Mouse (Mus musculus): Measurements from ENCODE around the gene Usp53. TPM values are rescaled to one million over a fixed set of nuclear protein-coding genes. Genes with fewer than 3 reads are reported as not detected.

The Usp53 gene
- total RNA-seq (2017) = 34.1 and 47.1 TPM in 2 replicates

GRCm38 (mm10) chr3:122984249-122985182 is at the start of gene Usp53:
Gene Usp53, minus strand, starts transcription at chr3:122984510.
- peak; percentile 85 for ATAC-seq (ENCODE audit: extremely low read depth, insufficient number of reproducible peaks, low FRiP score, poor library complexity, severe bottlenecking)

DNA sequence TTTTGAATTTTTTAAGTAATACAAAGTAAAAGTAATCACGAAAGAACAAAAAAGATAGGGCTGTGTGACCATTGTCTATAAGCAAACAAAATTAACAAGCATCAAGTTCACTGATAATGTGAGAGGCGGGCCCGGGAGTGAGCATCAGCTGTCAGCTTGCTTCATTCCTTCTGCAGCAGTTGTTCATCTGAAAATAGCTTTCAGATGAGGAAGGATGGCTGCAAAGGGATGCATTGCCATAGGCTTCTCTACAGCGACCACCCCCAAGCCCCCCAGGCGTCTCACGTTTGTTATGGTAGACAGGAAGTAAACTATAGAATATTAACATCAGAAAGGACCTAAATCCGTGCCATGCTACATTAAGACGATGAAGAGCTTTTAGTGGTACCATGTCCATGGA is 49.5 kb upstream of the Usp53 start:
- ATAC-seq (ENCODE audit: extremely low read depth, insufficient number of reproducible peaks, low FRiP score, poor library complexity, severe bottlenecking) = no peak

GRCm38 (mm10) chr3:123025634-123026033 is 41.3 kb upstream of the Usp53 start:
- no peak for ATAC-seq (ENCODE audit: extremely low read depth, insufficient number of reproducible peaks, low FRiP score, poor library complexity, severe bottlenecking)

GRCm38 (mm10) chr3:123024496-123025234 is 40.4 kb upstream of the Usp53 start:
- ATAC-seq (ENCODE audit: extremely low read depth, insufficient number of reproducible peaks, low FRiP score, poor library complexity, severe bottlenecking) = no peak

DNA sequence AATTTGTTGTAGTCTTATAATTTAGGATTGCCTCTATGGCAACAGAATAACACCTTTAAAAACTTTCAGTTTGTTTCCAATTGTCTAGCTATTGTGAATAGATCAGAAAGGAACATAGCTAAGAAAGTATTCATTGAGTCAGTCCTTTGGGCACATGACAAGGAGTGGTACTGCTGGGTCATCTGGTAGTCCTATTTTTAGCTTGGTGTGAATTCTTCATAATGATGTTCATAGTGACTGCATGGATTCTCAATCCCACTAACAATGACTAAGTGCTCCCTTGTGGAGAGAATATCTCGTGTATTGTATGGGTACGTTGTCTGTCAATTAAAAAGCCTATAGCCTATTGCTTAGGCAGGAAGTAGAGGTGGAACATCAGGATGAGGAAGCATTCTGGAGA is 34.5 kb upstream of the Usp53 start:
- ATAC-seq (ENCODE audit: extremely low read depth, insufficient number of reproducible peaks, low FRiP score, poor library complexity, severe bottlenecking) = no peak

DNA sequence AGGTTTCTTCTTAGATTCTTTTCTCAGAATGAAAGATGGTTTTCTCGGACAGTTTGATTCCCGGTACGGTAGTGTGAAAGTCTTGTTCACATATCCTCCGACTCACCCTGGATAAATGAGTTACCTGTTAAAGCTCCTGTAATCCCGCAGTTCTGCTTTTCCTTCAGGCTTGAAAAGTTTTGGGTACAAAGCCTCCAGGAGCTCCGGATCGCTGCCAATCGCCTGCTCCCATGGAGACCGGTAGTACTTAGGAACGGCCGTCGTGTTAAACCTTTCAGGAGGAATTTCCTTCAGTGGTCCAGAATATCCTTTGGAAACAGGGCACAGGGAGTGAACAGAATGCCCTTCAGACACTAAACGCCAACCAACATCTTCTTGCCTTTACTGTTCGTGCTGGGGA is 29.2 kb upstream of the Usp53 start:
- no peak for ATAC-seq (ENCODE audit: extremely low read depth, insufficient number of reproducible peaks, low FRiP score, poor library complexity, severe bottlenecking)

DNA sequence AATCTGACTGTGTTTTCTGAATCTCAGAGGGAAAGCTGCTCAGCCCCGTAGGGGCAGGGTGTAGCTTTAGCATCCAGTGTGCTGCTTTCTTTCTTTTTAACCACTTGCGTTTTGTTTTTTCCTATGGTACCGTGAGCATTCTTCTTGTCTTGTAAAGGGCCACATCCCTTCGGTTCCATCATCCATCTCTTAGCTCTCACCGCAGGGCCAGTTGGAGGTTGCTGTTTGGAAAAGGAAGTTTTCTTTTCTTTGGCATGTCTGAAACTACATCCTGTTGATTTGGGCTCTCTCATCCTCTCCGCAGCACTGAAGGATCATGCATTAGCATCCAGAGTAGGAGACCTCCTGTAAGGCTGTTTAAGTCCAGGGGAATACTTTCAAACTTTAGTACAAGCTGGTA is 25.1 kb upstream of the Usp53 start:
- no peak for ATAC-seq (ENCODE audit: extremely low read depth, insufficient number of reproducible peaks, low FRiP score, poor library complexity, severe bottlenecking)

- no peak for ATAC-seq (ENCODE audit: extremely low read depth, insufficient number of reproducible peaks, low FRiP score, poor library complexity, severe bottlenecking)
Observed at GRCm38 (mm10) chr3:123007386-123007785, 23.1 kb upstream of the Usp53 start.

GRCm38 (mm10) chr3:123001053-123001452 is 16.7 kb upstream of the Usp53 start:
- no peak for ATAC-seq (ENCODE audit: extremely low read depth, insufficient number of reproducible peaks, low FRiP score, poor library complexity, severe bottlenecking)

DNA sequence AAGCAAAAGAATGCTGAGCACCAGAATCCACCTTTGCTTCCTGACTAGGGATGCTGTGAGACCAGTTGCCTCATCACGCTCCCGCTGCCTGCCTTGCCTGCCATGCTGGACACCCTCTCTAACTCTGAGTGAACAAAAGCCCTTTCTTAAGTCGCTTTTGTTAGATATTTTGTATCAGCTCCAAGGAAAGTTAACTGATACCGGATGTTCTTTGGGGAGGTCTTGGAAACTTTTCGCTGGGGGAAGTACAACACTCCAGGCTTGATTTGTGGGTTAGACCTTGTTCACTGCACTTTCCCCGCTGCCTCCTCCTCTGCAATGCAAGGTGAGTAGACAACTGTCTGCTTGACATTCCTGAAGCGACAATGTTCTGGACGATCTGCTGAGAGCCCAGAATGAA is 14.2 kb upstream of the Usp53 start:
- ATAC-seq (ENCODE audit: extremely low read depth, insufficient number of reproducible peaks, low FRiP score, poor library complexity, severe bottlenecking) = no peak

DNA sequence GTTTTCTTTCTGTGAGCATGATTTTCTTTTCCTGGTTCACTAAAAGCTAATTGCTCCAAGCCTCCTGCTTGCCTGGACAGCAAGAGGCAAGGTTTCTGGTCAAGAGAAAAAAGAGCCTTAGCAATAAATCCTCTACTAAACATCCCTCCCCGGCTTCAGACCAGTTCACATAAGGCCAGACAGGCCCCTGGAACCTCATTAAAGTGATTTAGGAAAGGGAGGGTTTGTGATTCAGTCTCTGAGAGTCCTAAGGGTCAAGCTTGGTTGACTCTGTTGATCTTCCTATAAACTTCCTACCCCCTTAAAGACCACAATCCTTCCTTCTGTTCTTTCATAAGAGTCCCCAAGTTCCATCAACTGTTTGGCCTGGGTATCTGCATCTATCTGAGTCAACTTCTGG is 12.7 kb upstream of the Usp53 start:
- no peak for ATAC-seq (ENCODE audit: extremely low read depth, insufficient number of reproducible peaks, low FRiP score, poor library complexity, severe bottlenecking)

DNA sequence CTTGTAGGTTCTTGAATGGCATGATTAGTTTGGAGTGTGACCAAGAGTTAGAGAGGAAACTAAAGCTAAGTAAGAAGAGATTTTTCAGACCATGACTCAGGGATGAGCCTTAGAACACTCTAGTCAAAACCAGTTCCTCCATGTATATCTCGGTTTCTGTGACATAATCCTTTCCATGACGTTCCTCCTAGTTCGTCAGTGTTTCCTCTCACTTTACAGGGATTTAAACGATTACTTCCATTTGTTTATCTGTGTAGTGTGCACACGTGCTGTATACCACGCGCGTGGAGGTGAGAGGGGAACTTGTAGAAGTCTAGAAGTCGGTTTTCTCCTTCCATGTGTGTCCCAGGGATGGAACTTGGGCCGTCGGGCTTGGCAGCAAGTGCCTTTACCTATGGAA is 2.6 kb upstream of the Usp53 start:
- ATAC-seq (ENCODE audit: extremely low read depth, insufficient number of reproducible peaks, low FRiP score, poor library complexity, severe bottlenecking) = no peak

GRCm38 (mm10) chr3:122986386-122986785 is 2.1 kb upstream of the Usp53 start:
- ATAC-seq (ENCODE audit: extremely low read depth, insufficient number of reproducible peaks, low FRiP score, poor library complexity, severe bottlenecking) = no peak

- ATAC-seq (ENCODE audit: extremely low read depth, insufficient number of reproducible peaks, low FRiP score, poor library complexity, severe bottlenecking) = no peak
Observed at GRCm38 (mm10) chr3:122985183-122985944, 1.1 kb upstream of the Usp53 start.

GRCm38 (mm10) chr3:122983849-122984248 is 461 bp downstream of the Usp53 start:
- ATAC-seq (ENCODE audit: extremely low read depth, insufficient number of reproducible peaks, low FRiP score, poor library complexity, severe bottlenecking) = peak; percentile 33; the same call in 1 of the 2 replicates

GRCm38 (mm10) chr3:122975964-122976363 is 8.3 kb downstream of the Usp53 start:
- no peak for ATAC-seq (ENCODE audit: extremely low read depth, insufficient number of reproducible peaks, low FRiP score, poor library complexity, severe bottlenecking)

DNA sequence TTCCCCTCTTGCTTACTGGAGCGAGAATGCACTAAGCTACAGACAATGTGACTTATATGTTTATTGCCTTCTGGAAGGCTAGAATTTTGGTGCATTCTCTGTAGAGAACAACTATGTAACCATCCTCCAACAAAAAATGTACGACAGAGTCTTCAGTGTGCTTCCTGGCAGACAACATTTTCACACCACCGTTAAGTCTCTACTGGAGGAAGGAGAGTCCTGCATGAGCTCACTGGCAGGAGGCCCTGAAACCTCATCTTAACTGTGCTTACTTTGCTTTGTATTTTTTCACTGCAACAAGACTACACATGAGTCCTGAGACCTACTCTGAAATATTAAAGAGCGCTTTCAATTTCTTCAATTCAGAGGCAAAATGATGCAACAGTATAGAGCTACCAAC is 8.9 kb downstream of the Usp53 start:
- no peak for ATAC-seq (ENCODE audit: extremely low read depth, insufficient number of reproducible peaks, low FRiP score, poor library complexity, severe bottlenecking)

- no peak for ATAC-seq (ENCODE audit: extremely low read depth, insufficient number of reproducible peaks, low FRiP score, poor library complexity, severe bottlenecking)
Observed at GRCm38 (mm10) chr3:122974833-122975232, 9.5 kb downstream of the Usp53 start.

DNA sequence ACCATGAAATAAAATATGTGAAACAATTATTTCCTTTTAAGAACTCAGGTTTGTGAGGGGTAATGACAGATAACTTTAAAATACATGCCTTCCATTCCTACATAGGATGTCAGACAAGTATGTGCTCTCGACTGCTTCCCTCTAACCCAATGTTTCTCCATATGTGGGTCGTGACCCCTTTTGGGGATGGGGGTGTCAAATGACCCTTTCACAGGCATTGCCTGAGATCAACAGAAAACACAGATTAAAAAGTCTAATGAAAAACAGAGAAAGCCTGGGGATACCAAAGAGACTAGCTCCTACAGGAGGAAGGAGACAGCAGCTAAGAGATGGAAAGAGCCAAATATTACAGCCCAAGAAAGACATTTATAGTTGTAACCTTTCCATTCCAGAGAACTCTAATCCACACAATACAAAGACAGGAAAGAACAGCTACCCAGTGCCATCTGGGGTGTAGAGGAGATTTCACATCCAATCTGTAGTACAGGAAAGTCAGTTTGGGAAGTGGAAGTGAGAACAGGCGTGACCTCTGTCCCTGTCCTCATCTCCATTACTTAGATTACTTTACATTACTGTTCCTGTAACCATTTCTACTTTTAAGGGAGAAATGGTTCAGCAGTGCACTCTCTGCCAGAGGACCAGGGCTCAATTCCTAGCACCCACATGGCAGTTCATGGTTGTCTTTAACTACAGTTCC is 12.0 kb downstream of the Usp53 start:
- ATAC-seq (ENCODE audit: extremely low read depth, insufficient number of reproducible peaks, low FRiP score, poor library complexity, severe bottlenecking) = no peak
